Mouse (Mus musculus) regulatory T cell (primary cell): ENCODE results near the gene Wdr60.

ENCODE experiments used
- in situ Hi-C: fragments of 300-600 bp; cut with MboI, MseI; formaldehyde crosslinking; loops from one replicate; pipeline ENCODE4 v1.15.1; 2025; ENCODE audit warnings: high pct_unique_total_duplicates

Gene Wdr60

GRCm38 (mm10) chr12:116193952-116194351 lies 68.9 kb downstream of the Wdr60 start:
- in situ Hi-C loops: loop anchor here (25.0 kb wide), 1 partner anchor 1093 kb away; no protein-coding TSS in a partner anchor

GRCm38 (mm10) chr12:116183212-116183935 lies 79.4 kb downstream of the Wdr60 start:
- in situ Hi-C loops: loop anchor here (25.0 kb wide), 1 partner anchor 1104 kb away; no protein-coding TSS in a partner anchor

GRCm38 (mm10) chr12:116182376-116182775 lies 80.4 kb downstream of the Wdr60 start:
- in situ Hi-C loops: loop anchor here (25.0 kb wide), 1 partner anchor 1105 kb away; no protein-coding TSS in a partner anchor

- in situ Hi-C loops: loop anchor here (25.0 kb wide), 1 partner anchor 1106 kb away; no protein-coding TSS in a partner anchor
These were observed 81.3 kb downstream of the Wdr60 start for GRCm38 (mm10) chr12:116181436-116182050.

GRCm38 (mm10) chr12:116176930-116177329 lies 85.9 kb downstream of the Wdr60 start:
- in situ Hi-C loops: loop anchor here (25.0 kb wide), 1 partner anchor 1110 kb away; no protein-coding TSS in a partner anchor

- in situ Hi-C loops: no loop called here
These were observed 93.2 kb downstream of the Wdr60 start for GRCm38 (mm10) chr12:116169666-116170065.

DNA sequence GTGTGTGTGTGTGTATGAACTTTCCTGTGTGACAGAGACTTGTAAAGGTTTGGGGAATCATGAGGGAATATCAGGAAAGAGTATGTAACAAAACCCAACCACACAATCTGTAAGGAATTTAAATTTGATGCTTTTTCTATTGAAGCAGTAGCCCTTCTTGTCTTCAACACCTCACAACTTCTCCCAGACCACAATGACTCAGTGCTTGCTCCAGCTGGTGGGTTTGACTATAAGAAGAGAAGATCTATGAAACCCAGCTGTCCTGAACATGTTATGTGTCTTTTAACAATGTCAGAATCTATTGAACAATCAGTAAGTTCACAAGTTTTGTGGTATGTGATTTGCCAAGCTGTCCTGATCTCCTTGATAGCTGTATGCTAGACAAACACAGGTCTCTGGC lies 97.5 kb downstream of the Wdr60 start:
- in situ Hi-C loops: no loop called here

DNA sequence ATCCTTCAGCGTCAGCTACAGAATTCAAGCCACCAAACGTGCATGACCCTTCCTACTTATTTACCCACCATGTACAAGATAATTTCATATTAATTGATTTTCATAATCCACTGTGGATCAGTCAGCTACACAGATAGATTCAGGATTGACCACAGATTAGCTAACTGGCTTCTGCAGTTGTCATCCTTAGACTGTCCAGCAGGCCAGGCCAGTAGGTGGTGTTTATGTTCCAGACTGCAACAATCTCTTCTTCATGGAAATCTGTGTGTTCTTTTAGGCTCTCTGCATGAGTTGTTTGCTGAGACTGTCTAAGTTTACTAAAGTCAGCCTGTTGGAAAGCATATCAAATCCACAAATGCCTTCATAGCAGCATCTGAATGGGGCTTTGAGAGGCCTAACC lies 103.1 kb downstream of the Wdr60 start:
- in situ Hi-C loops: no loop called here

- in situ Hi-C loops: no loop called here
These were observed 103.6 kb downstream of the Wdr60 start for GRCm38 (mm10) chr12:116159223-116159622.

DNA sequence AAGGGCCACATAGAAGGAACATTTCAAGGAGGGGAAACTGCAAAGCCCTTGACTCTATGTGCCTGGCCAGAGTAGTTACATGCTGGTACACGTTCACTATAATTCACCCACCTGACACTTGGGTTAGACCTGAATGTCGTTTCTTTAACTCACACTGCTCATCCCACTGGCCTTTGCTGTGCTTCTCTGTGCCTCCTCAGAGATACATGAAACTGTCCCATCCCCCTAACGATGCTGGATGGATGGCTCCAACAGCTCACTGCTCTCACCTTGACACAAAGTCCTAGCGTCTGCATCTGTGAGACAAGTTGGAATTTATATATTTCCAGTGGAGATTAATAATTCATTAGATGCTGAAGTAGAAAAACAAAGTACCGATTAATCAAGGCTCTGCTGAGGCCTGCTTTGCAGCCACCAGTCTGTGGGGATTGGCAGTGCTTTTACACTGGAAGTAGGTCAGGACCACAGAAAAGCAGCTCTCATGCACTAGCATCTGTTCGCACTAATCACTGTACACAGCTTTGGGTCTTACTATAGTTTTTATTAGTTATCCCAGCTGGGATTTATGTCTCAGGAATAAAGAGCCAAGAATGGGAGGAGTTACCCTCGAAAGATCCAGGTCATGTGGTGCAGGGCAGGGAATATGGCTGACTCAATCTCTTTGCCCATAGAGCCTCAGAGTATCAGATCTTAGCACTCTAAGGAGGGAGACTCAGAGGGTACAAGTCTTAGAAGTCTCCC lies 105.9 kb downstream of the Wdr60 start:
- in situ Hi-C loops: no loop called here
